Mouse (Mus musculus): ENCODE results near the gene Zfp827.

Gene Zfp827

GRCm38 (mm10) chr8:79027977-79028487 lies at the start of gene Zfp827:
Gene Zfp827, plus strand, starts transcription at chr8:79028437.
- DNase-seq (ENCODE audit: low spot score): peak; percentile 70

- DNase-seq (ENCODE audit: low spot score): no peak
These were observed 23.9 kb upstream of the Zfp827 start for GRCm38 (mm10) chr8:79004341-79004740.

GRCm38 (mm10) chr8:79015061-79015460 lies 13.2 kb upstream of the Zfp827 start:
- DNase-seq (ENCODE audit: low spot score): no peak

- no peak for DNase-seq (ENCODE audit: low spot score)
These were observed 12.2 kb upstream of the Zfp827 start for GRCm38 (mm10) chr8:79016076-79016475.

- DNase-seq (ENCODE audit: low spot score): no peak
These were observed 11.7 kb upstream of the Zfp827 start for GRCm38 (mm10) chr8:79016583-79016982.

GRCm38 (mm10) chr8:79023922-79024321 lies 4.3 kb upstream of the Zfp827 start:
- DNase-seq (ENCODE audit: low spot score): no peak

- no peak for DNase-seq (ENCODE audit: low spot score)
These were observed 918 bp upstream of the Zfp827 start for GRCm38 (mm10) chr8:79027319-79027718.

GRCm38 (mm10) chr8:79028541-79029395 lies 531 bp downstream of the Zfp827 start:
- DNase-seq (ENCODE audit: low spot score): peak; percentile 47

- DNase-seq (ENCODE audit: low spot score): peak; percentile 75
These were observed 1.4 kb downstream of the Zfp827 start for GRCm38 (mm10) chr8:79029396-79030325.

GRCm38 (mm10) chr8:79030326-79031265 lies 2.4 kb downstream of the Zfp827 start:
- peak; percentile 79 for DNase-seq (ENCODE audit: low spot score)

- DNase-seq (ENCODE audit: low spot score): no peak
These were observed 9.3 kb downstream of the Zfp827 start for GRCm38 (mm10) chr8:79037532-79037931.

GRCm38 (mm10) chr8:79037991-79038390 lies 9.8 kb downstream of the Zfp827 start:
- DNase-seq (ENCODE audit: low spot score): no peak

GRCm38 (mm10) chr8:79041429-79041828 lies 13.2 kb downstream of the Zfp827 start:
- DNase-seq (ENCODE audit: low spot score): no peak

- DNase-seq (ENCODE audit: low spot score): no peak
These were observed 14.0 kb downstream of the Zfp827 start for GRCm38 (mm10) chr8:79042252-79042651.

- DNase-seq (ENCODE audit: low spot score): no peak
These were observed 16.4 kb downstream of the Zfp827 start for GRCm38 (mm10) chr8:79044673-79045072.

GRCm38 (mm10) chr8:79046659-79047058 lies 18.4 kb downstream of the Zfp827 start:
- DNase-seq (ENCODE audit: low spot score): no peak

GRCm38 (mm10) chr8:79048388-79049005 lies 20.3 kb downstream of the Zfp827 start:
- no peak for DNase-seq (ENCODE audit: low spot score)

- DNase-seq (ENCODE audit: low spot score): no peak
These were observed 26.0 kb downstream of the Zfp827 start for GRCm38 (mm10) chr8:79054222-79054621.

- DNase-seq (ENCODE audit: low spot score): no peak
These were observed 28.9 kb downstream of the Zfp827 start for GRCm38 (mm10) chr8:79057179-79057578.

GRCm38 (mm10) chr8:79059361-79059760 lies 31.1 kb downstream of the Zfp827 start:
- no peak for DNase-seq (ENCODE audit: low spot score)

All from ovary, postnatal 36 days (tissue).